9 mouse cellular contexts compared by ENCODE assay signal in the genomic region with DNA sequence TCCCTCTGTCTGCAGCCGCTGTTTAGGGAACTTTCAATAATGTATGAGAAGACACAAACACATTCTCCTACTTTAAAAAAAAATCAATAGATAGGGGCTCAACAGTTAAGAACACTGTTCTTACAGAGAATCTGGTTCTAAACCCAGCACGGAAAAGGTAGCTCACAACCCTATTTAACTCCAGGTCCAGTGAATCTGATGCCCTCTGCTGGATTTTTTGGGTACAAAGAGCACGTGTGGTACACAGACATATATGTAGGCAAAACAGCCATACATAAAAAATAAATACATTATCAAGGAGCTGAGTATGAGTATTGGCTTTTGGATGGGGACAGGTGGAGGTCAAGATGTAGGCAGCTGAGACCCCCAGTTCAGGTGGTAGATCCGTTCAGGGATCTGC. TPM values are rescaled to one million over a fixed set of nuclear protein-coding genes. Genes with fewer than 3 reads are reported as not detected.
DNase-seq lines count a peak whose midpoint lies in the region; ATAC-seq and TF ChIP-seq lines count a peak whose summit lies in the region.
"Had no signal": no experiment of that assay in that cellular context is flagged by ENCODE, and none has a peak within 500 bp of the region (broad histone marks: within the 10 kb centered on the region; RNA-seq: fewer than 3 reads in every experiment).

No protein-coding gene starts in this region.

- DNase-seq in gastrocnemius, adult 18-20 months (ENCODE audit: low spot score), result peak; percentile 48
- DNase-seq in gastrocnemius, postnatal 25 days, result no peak
- DNase-seq in lung, embryonic 14.5 days, result peak; percentile 83
- DNase-seq in lung, adult 2 months, result no peak
- DNase-seq in c-Kit-positive CD71-negative TER-119-negative erythroid progenitor cells, embryonic 14.5 days (ENCODE audit: low read depth), result peak; percentile 49
- peak; percentile 69 for DNase-seq in lung, postnatal 0 days (ENCODE audit: low spot score)
- DNase-seq in ovary, postnatal 36 days (ENCODE audit: low spot score), result no peak
- DNase-seq in gastrocnemius, postnatal 4 days (ENCODE audit: low spot score in 2 of 2), result no peak

- H3K9ac ChIP-seq in lung, embryonic 14.5 days, result no peak overlapping the region
- no peak overlapping the region for H3K9ac ChIP-seq in lung, postnatal 0 days (replicated peaks; ENCODE audit: low read depth)

- H3K4me2 ChIP-seq in lung, embryonic 14.5 days, result no peak overlapping the region
- H3K4me2 ChIP-seq in lung, postnatal 0 days (replicated peaks; ENCODE audit: low read depth, low read length), result no peak overlapping the region

- no peaks in the 10 kb centered on the region for H3K4me1 ChIP-seq in lung, embryonic 14.5 days (ENCODE audit: insufficient read depth)
- no peaks in the 10 kb centered on the region for H3K4me1 ChIP-seq in lung, adult 2 months (ENCODE audit: control insufficient read depth, insufficient read depth, low read length)
- no peaks in the 10 kb centered on the region for H3K4me1 ChIP-seq in lung, postnatal 0 days (ENCODE audit: insufficient read depth, low read depth, low read length)

- no peak overlapping the region for H3K27ac ChIP-seq in lung, embryonic 14.5 days (ENCODE audit: low read depth)
- H3K27ac ChIP-seq in lung, postnatal 0 days (ENCODE audit: low read length), result no peak overlapping the region

- H3K4me3 ChIP-seq in lung, embryonic 14.5 days (ENCODE audit: low read depth, low read length), result no peak overlapping the region
- no peak overlapping the region for H3K4me3 ChIP-seq in lung, adult 2 months (replicated peaks; ENCODE audit: extremely low read depth, low read depth, low read length)
- no peak overlapping the region for H3K4me3 ChIP-seq in lung, postnatal 0 days (ENCODE audit: low read depth, low read length)
- H3K4me3 ChIP-seq: megakaryocyte, embryonic 14.5 days had no signal

- peak; percentile 59 for TF ChIP-seq CTCF in lung, embryonic 14.5 days (IDR thresholded peaks at IDR 0.05; ENCODE audit: low read depth)
- no peak for TF ChIP-seq CTCF in lung, adult 2 months (IDR thresholded peaks at IDR 0.05; ENCODE audit: insufficient read depth, low read length)
- TF ChIP-seq CTCF in lung, postnatal 0 days (IDR thresholded peaks at IDR 0.05), result peak; percentile 70

- TF ChIP-seq POLR2A in lung, adult 2 months (IDR thresholded peaks at IDR 0.05; ENCODE audit: borderline replicate concordance, extremely low read depth, low read depth, low read length), result no peak

- ATAC-seq in lung, embryonic 14.5 days (ENCODE audit: insufficient read depth), result no peak
- ATAC-seq in lung, postnatal 0 days, result no peak

- 48% methylated on average over 4 of the region's 4 CpGs for WGBS in lung, embryonic 14.5 days
- WGBS in lung, adult 2 months, result 46% methylated on average over 4 of the region's 4 CpGs
- WGBS in lung, postnatal 0 days, result 46% methylated on average over 4 of the region's 4 CpGs

- no peaks in the 10 kb centered on the region for H3K36me3 ChIP-seq in lung, embryonic 14.5 days (ENCODE audit: insufficient read depth)
- H3K36me3 ChIP-seq in lung, postnatal 0 days (ENCODE audit: insufficient read depth, low read length), result no peaks in the 10 kb centered on the region

- H3K9me3 ChIP-seq in lung, embryonic 14.5 days (ENCODE audit: low read depth, low read length), result no peaks in the 10 kb centered on the region
- no peaks in the 10 kb centered on the region for H3K9me3 ChIP-seq in lung, postnatal 0 days (ENCODE audit: low read length)

- no peaks in the 10 kb centered on the region for H3K27me3 ChIP-seq in lung, embryonic 14.5 days (ENCODE audit: insufficient read depth, low read length)
- no peaks in the 10 kb centered on the region for H3K27me3 ChIP-seq in lung, postnatal 0 days (replicated peaks; ENCODE audit: insufficient read depth, low read length)

- no peak for TF ChIP-seq EP300 in lung, postnatal 0 days (IDR thresholded peaks at IDR 0.05)

RNA-seq across cellular contexts. Expression of a gene that starts 29.9 kb away (rescaled TPM):
- total RNA-seq in gastrocnemius, adult 18-20 months (2021), result 10 to 100 TPM; 14.0 to 14.9 TPM
- 10 to 100 TPM; 13.8 to 14.5 TPM for total RNA-seq in gastrocnemius, postnatal 25 days (2021)
- polyA plus RNA-seq in lung, embryonic 14.5 days (2014; fragmentation: Nextera tagmentation; extraction: Ambion mirVana), result 20.6 and 25.2 TPM in 2 replicates
- polyA plus RNA-seq in lung, adult 2 months (2012; rRNA removed), result 11.1 and 11.3 TPM in 2 replicates
- polyA plus RNA-seq in lung, postnatal 0 days (2015; fragmentation: Nextera tagmentation; extraction: Ambion mirVana), result 12.6 and 13.6 TPM in 2 replicates
- 10 to 100 TPM; 17.8 to 20.2 TPM for total RNA-seq in gastrocnemius, postnatal 4 days (2021)

Comparison
In these comparisons a context has a peak if more than half of its experiments do, and no peak if none do; other contexts are left out.
1. DNase-seq: peak in gastrocnemius, adult 18-20 months (single experiment), lung, embryonic 14.5 days (single experiment), c-Kit-positive CD71-negative TER-119-negative erythroid progenitor cells, embryonic 14.5 days (single experiment) and lung, postnatal 0 days (single experiment); none in gastrocnemius, postnatal 25 days (single experiment), lung, adult 2 months (single experiment), ovary, postnatal 36 days (single experiment) and gastrocnemius, postnatal 4 days (0 of 2).